Mouse (Mus musculus) megakaryocyte progenitor cell, adult 5-6 weeks (primary cell): ENCODE measurements around the gene Olfr433. TPM values are rescaled to one million over a fixed set of nuclear protein-coding genes. Genes with fewer than 3 reads are reported as not detected.

ENCODE experiments used
- total RNA-seq, 2 experiments: library from RNA; stranded (forward) in 1 of 2; stranded (reverse) in 1 of 2; fragments of 157-497, 149-512 nt in 1 of 2; fragments of 200-1000 nt in 1 of 2; gene quantifications; 2 replicates each; pipeline versions ENCODE4 v1.2.3 to v1.2.4; 2015 to 2017

Gene Olfr433
- total RNA-seq, 2 experiments from 2014 or later = 0.12 TPM; not detected in 1

Other genes with a start within 250 kb of the Olfr433 start
- 6.8 and 13.6 TPM in 2 replicates for gene Ifi211, start 127.7 kb upstream of the Olfr433 start, total RNA-seq (2015)
- 13.6 and 14.5 TPM in 2 replicates for gene Ifi211, start 127.7 kb upstream of the Olfr433 start, total RNA-seq (2017)
- 112 and 113 TPM in 2 replicates for gene Mndal, start 98.2 kb upstream of the Olfr433 start, total RNA-seq (2015)
- gene Mndal, start 98.2 kb upstream of the Olfr433 start, total RNA-seq (2017) = 70.3 and 92.9 TPM in 2 replicates
- gene Ifi203, start 98.0 kb upstream of the Olfr433 start, total RNA-seq (2015) = 59.5 and 87.9 TPM in 2 replicates
- gene Ifi203, start 98.0 kb upstream of the Olfr433 start, total RNA-seq (2017) = 29.0 and 43.0 TPM in 2 replicates
- not detected in 2 replicates for gene Ifi202b, start 58.0 kb upstream of the Olfr433 start, total RNA-seq (2015)
- not detected in 2 replicates for gene Ifi202b, start 58.0 kb upstream of the Olfr433 start, total RNA-seq (2017)
- gene Ifi205, start 8.9 kb upstream of the Olfr433 start, total RNA-seq (2015) = 5.5 and 7.7 TPM in 2 replicates
- gene Ifi205, start 8.9 kb upstream of the Olfr433 start, total RNA-seq (2017) = 1.8 and 6.5 TPM in 2 replicates
- not detected in 2 replicates for gene Olfr432, start 8.5 kb downstream of the Olfr433 start, total RNA-seq (2015)
- gene Olfr432, start 8.5 kb downstream of the Olfr433 start, total RNA-seq (2017) = under 0.01 TPM in 1 of 2 replicates, not detected in the other
- gene Olfr430, start 25.9 kb downstream of the Olfr433 start, total RNA-seq (2015) = not detected in 2 replicates
- not detected in 2 replicates for gene Olfr430, start 25.9 kb downstream of the Olfr433 start, total RNA-seq (2017)
- gene Olfr429, start 43.6 kb downstream of the Olfr433 start, total RNA-seq (2015) = not detected in 2 replicates
- not detected in 2 replicates for gene Olfr429, start 43.6 kb downstream of the Olfr433 start, total RNA-seq (2017)
- gene Olfr427, start 56.2 kb downstream of the Olfr433 start, total RNA-seq (2015) = not detected in 2 replicates
- gene Olfr427, start 56.2 kb downstream of the Olfr433 start, total RNA-seq (2017) = not detected in 2 replicates
- not detected in 2 replicates for gene Olfr231, start 80.5 kb downstream of the Olfr433 start, total RNA-seq (2015)
- not detected in 2 replicates for gene Olfr231, start 80.5 kb downstream of the Olfr433 start, total RNA-seq (2017)
- not detected in 2 replicates for gene Olfr424, start 90.8 kb downstream of the Olfr433 start, total RNA-seq (2015)
- not detected in 2 replicates for gene Olfr424, start 90.8 kb downstream of the Olfr433 start, total RNA-seq (2017)
- gene Olfr420, start 114.9 kb downstream of the Olfr433 start, total RNA-seq (2015) = not detected in 2 replicates
- not detected in 2 replicates for gene Olfr420, start 114.9 kb downstream of the Olfr433 start, total RNA-seq (2017)
- gene Spta1, start 132.1 kb downstream of the Olfr433 start, total RNA-seq (2015) = 1.3 and 4.1 TPM in 2 replicates
- 5.9 and 9.9 TPM in 2 replicates for gene Spta1, start 132.1 kb downstream of the Olfr433 start, total RNA-seq (2017)
- gene Olfr419, start 211.4 kb downstream of the Olfr433 start, total RNA-seq (2015) = not detected in 2 replicates
- not detected in 2 replicates for gene Olfr419, start 211.4 kb downstream of the Olfr433 start, total RNA-seq (2017)